Mouse (Mus musculus): ENCODE data around the gene Tlx2. TPM values are rescaled to one million over a fixed set of nuclear protein-coding genes. Genes with fewer than 3 reads are reported as not detected.

The Tlx2 gene
- polyA plus RNA-seq (2015; fragmentation: Nextera tagmentation; extraction: Ambion mirVana) = 7.5 and 9.3 TPM in 2 replicates

DNA sequence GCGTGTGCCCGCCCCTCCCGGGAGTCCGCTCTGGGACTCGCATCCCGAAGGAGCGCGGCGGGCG, at the start of gene Tlx2:
TSS of gene Tlx2 (minus strand) at position 47 of the 64 bp plus-strand sequence.
- WGBS = under 1% methylated on average over 10 of the region's 10 CpGs
- peaks cover 28% of the 10 kb centered on the region for H3K4me1 ChIP-seq
- H3K27ac ChIP-seq = no peak within 1 kb of the TSS
- ATAC-seq (ENCODE audit: insufficient read depth, low FRiP score, low read depth) = no peak
- H3K4me3 ChIP-seq (replicated peaks) = peak within 1 kb of the TSS; percentile 28
- H3K27me3 ChIP-seq (replicated peaks) = peaks cover 92% of the 10 kb centered on the region
- no peak within 1 kb of the TSS for H3K9ac ChIP-seq
- H3K4me2 ChIP-seq = peak within 1 kb of the TSS; percentile 56
- H3K9me3 ChIP-seq = no peaks in the 10 kb centered on the region
- no peaks in the 10 kb centered on the region for H3K36me3 ChIP-seq

GRCm38 (mm10) chr6:83119734-83120051, 49.6 kb upstream of the Tlx2 start:
- Histone ChIP-seq H3K4me1 (peaks cover 57% of the 10 kb centered on the region), H3K4me3 (replicated peaks) (no peak overlapping the region; the same call in 1 of the 2 replicates), H3K27ac (no peak overlapping the region), H3K27me3 (replicated peaks) (no peaks in the 10 kb centered on the region), H3K9ac (no peak overlapping the region), H3K4me2 (peak overlapping the region; percentile 97; the same call in 1 of the 2 replicates), H3K36me3 (peaks cover 18% of the 10 kb centered on the region), H3K9me3 (no peaks in the 10 kb centered on the region)
- 78% methylated on average over 7 of the region's 7 CpGs for WGBS
- ATAC-seq (ENCODE audit: insufficient read depth, low FRiP score, low read depth) = no peak

DNA sequence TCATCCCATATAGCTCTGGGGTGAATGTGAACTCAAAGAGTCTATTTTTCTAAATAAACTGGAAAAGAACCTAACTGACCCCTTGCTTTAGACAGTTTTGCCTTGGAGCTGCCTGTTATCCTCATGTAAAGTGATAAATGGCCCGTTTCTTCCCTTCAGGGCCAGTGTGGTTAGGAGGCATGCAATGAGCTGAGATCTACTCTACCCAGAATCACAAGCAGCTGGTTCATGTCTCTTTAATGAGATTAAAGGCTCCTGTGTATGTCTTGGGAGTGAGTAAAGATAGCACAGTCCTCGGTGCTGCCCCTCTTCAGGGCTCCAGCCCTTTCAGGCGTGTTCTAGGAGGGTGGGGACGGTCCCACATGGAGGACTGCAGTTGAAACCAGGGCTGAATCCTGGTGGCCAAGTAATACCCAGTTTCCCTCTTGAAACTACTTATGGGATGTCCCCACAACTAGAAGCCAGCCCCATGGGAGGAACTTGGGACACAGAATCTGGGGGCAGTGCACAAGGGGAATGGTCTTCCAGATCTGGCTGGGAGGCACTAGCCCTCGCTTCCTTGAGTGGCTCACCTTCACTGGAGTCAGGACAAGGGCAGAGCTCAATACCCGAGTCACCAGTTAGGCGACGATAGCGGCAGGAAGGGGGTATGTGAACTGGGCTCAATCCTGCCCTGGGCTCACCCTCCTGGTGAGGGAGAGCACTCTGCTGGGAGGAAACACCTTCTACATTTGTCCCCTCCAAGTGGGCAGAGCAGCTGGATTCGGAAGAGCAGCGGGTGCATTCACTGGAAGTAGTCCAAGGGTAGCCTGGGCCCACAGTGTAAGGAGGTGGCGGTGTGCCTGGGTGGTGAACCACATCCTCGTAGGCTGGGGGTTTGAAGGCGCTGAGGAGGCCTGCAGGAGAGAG, 49.0 kb upstream of the Tlx2 start:
- Histone ChIP-seq H3K36me3 (peaks cover 18% of the 10 kb centered on the region), H3K4me3 (replicated peaks) (no peak overlapping the region), H3K9me3 (no peaks in the 10 kb centered on the region), H3K27me3 (replicated peaks) (no peaks in the 10 kb centered on the region), H3K4me1 (peaks cover 55% of the 10 kb centered on the region), H3K27ac (no peak overlapping the region), H3K4me2 (no peak overlapping the region), H3K9ac (no peak overlapping the region)
- ATAC-seq (ENCODE audit: insufficient read depth, low FRiP score, low read depth) = no peak
- 75% methylated on average over 14 of the region's 14 CpGs for WGBS

DNA sequence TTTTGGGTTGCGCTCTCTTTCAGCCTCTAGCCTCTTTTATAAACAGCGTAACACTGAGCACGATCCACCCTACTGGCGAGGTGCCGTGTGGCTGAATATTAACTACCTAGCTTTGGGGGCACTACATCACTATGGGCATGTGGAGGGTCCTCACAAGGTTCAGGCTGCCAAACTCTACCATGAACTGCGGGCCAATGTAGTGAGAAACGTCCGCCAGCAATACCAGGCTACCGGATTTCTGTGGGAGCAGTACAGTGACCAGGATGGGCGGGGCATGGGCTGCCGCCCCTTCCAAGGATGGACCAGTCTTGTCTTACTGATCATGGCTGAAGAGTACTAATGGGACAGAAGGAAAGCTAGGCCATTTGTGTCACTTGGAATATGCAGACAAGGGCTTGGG, 48.3 kb upstream of the Tlx2 start:
- Histone ChIP-seq H3K36me3 (peaks cover 18% of the 10 kb centered on the region), H3K4me3 (replicated peaks) (no peak overlapping the region), H3K4me2 (no peak overlapping the region), H3K9ac (no peak overlapping the region), H3K9me3 (no peaks in the 10 kb centered on the region), H3K27me3 (replicated peaks) (no peaks in the 10 kb centered on the region), H3K4me1 (peaks cover 52% of the 10 kb centered on the region), H3K27ac (no peak overlapping the region)
- WGBS = 81% methylated on average over 11 of the region's 11 CpGs
- ATAC-seq (ENCODE audit: insufficient read depth, low FRiP score, low read depth) = no peak

- Histone ChIP-seq H3K27ac (no peak overlapping the region), H3K4me1 (peaks cover 46% of the 10 kb centered on the region), H3K4me3 (replicated peaks) (no peak overlapping the region), H3K9me3 (no peaks in the 10 kb centered on the region), H3K27me3 (replicated peaks) (no peaks in the 10 kb centered on the region), H3K4me2 (no peak overlapping the region), H3K9ac (no peak overlapping the region), H3K36me3 (peaks cover 18% of the 10 kb centered on the region)
- ATAC-seq (ENCODE audit: insufficient read depth, low FRiP score, low read depth) = no peak
- WGBS = 83% methylated on average over 13 of the region's 13 CpGs
Observed at GRCm38 (mm10) chr6:83117616-83118015, 47.5 kb upstream of the Tlx2 start.

DNA sequence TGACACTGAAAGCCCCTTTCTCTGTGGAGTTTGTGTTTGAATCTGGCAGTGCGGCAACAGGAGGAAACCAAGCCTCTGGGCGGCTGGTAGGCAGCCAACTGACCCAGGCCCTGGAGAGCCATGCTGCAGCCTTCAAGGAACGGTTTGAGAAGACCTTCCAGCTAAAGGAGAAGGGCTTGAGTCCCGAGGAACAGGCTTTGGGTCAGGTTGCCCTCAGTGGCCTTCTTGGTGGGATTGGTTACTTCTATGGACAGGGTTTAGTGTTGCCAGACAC, 47.0 kb upstream of the Tlx2 start:
- H3K9ac ChIP-seq = no peak overlapping the region
- 83% methylated on average over 4 of the region's 4 CpGs for WGBS

GRCm38 (mm10) chr6:83116373-83117164, 46.5 kb upstream of the Tlx2 start:
- ATAC-seq (ENCODE audit: insufficient read depth, low FRiP score, low read depth) = no peak
- Histone ChIP-seq H3K4me2 (peak overlapping the region; percentile 88), H3K36me3 (peaks cover 18% of the 10 kb centered on the region), H3K9ac (peak overlapping the region; percentile 66; the same call in 1 of the 2 replicates), H3K27ac (no peak overlapping the region), H3K9me3 (no peaks in the 10 kb centered on the region), H3K27me3 (replicated peaks) (no peaks in the 10 kb centered on the region), H3K4me3 (replicated peaks) (peak overlapping the region; percentile 68), H3K4me1 (peaks cover 39% of the 10 kb centered on the region)
- WGBS = 65% methylated on average over 11 of the region's 11 CpGs

More for the DNA sequence above, 47.0 kb upstream of the Tlx2 start:
- ATAC-seq (ENCODE audit: insufficient read depth, low FRiP score, low read depth) = no peak
- Histone ChIP-seq H3K4me2 (peak overlapping the region; percentile 88; the same call in 1 of the 2 replicates), H3K27me3 (replicated peaks) (no peaks in the 10 kb centered on the region), H3K36me3 (peaks cover 18% of the 10 kb centered on the region), H3K4me3 (replicated peaks) (no peak overlapping the region), H3K9me3 (no peaks in the 10 kb centered on the region), H3K4me1 (peaks cover 40% of the 10 kb centered on the region), H3K27ac (no peak overlapping the region)

DNA sequence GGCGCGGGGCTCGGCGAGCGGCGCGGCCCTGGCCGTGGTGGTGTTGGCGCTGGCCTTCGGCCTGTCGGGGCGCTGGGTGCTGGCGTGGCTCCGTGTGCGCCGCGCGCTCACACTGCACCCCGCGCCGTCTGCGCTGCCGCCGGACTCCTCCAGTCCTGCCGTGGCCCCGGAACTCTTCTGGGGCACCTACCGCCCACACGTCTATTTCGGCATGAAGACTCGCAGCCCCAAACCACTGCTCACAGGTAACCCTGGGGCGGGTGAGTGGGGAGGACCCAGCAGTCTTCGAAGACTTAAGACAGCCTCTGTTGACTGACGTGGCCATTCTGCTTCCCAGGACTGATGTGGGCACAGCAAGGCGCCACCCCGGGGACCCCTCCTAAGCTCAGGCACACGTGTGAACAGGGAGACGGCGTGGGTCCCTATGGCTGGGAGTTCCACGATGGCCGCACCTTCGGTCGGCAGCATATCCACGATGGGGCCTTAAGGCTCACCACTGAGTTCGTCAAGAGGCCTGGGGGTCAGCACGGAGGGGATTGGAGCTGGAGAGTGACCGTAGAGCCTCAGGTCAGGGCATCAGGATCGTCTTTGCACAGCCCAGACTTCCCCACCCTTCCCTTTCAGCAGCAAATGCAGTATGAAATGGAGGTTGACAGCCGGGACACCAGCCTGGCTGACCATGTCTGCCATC, 45.7 kb upstream of the Tlx2 start:
- Histone ChIP-seq H3K4me3 (replicated peaks) (peak overlapping the region; percentile 68), H3K27ac (peak overlapping the region; percentile 86), H3K27me3 (replicated peaks) (no peaks in the 10 kb centered on the region), H3K36me3 (peaks cover 18% of the 10 kb centered on the region), H3K4me1 (peaks cover 39% of the 10 kb centered on the region), H3K9ac (peak overlapping the region; percentile 66), H3K4me2 (peak overlapping the region; percentile 88), H3K9me3 (no peaks in the 10 kb centered on the region)
- ATAC-seq (ENCODE audit: insufficient read depth, low FRiP score, low read depth) = peak; percentile 54
- WGBS = 1% methylated on average over 38 of the region's 48 CpGs

- Histone ChIP-seq H3K36me3 (peaks cover 18% of the 10 kb centered on the region), H3K27me3 (replicated peaks) (no peaks in the 10 kb centered on the region), H3K4me1 (peaks cover 34% of the 10 kb centered on the region), H3K4me2 (peak within 1 kb of the TSS; percentile 88), H3K27ac (peak within 1 kb of the TSS; percentile 86), H3K9ac (peak within 1 kb of the TSS; percentile 66), H3K4me3 (replicated peaks) (peak within 1 kb of the TSS; percentile 68), H3K9me3 (no peaks in the 10 kb centered on the region)
- peak; percentile 90 for ATAC-seq (ENCODE audit: insufficient read depth, low FRiP score, low read depth)
- under 1% methylated on average over 55 of the region's 58 CpGs for whole genome bisulfite sequencing
Observed at GRCm38 (mm10) chr6:83115011-83115671, 45.0 kb upstream of the Tlx2 start, which contains the start of gene Mogs. Mogs (plus strand) TSS chr6:83115496.

- H3K27ac ChIP-seq = no peak overlapping the region
- H3K36me3 ChIP-seq = peaks cover under 1% of the 10 kb centered on the region; the same call in 1 of the 2 replicates
- no peak overlapping the region for H3K9ac ChIP-seq
- no peak overlapping the region for H3K4me2 ChIP-seq
- H3K9me3 ChIP-seq = no peaks in the 10 kb centered on the region
- H3K4me1 ChIP-seq = peaks cover 31% of the 10 kb centered on the region
- no peaks in the 10 kb centered on the region for H3K27me3 ChIP-seq (replicated peaks)
- WGBS = 82% methylated on average over 4 of the region's 4 CpGs
- no peak overlapping the region for H3K4me3 ChIP-seq (replicated peaks)
- no peak for ATAC-seq (ENCODE audit: insufficient read depth, low FRiP score, low read depth)
Observed at GRCm38 (mm10) chr6:83111510-83112136, 41.5 kb upstream of the Tlx2 start.

Measured in stomach, embryonic 15.5 days (tissue).